Mouse (Mus musculus) heart, adult 11 months (tissue): Measurements from ENCODE around the gene BC051142.
A peak's percentile ranks its signal among the peaks of the same experiment; 100 is the strongest.

Source experiments
- DNase-seq: peaks from one replicate; pipeline ENCODE4 v3.0.0; 2022

The BC051142 gene

DNA sequence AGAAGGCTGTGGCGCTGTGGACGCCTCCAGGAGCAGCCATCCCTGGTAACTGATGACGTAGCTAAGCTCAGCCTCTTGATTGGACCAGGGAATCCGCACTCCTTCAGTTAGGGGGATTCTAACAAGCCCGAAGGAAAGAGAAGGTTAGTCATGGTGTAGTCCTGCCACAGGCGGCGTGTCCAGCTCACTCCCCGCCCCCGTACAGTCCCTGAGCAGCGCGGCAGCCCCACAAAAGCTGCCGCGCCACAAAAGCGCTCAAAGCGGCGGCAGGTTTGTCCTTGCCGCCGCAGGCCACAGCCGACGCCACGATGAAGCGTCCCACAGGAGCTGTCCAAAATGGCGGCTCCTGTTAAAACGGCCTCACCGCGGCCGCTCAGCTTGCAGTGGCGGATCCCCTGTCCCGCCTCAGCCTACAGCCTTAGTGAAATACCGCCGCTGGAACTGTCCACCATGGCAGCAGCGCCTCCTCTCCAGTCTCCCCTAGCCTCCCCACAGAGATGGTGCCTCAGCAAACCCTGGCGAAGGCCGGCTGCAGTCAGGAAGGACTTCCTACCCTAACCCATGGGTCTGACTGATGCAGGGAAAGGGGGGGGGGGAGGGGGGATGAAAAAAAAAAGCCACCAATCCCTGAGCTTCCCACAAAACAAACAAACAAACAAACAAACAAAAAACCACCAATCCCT is at the start of gene BC051142:
BC051142 (plus strand) TSS at position 110 of the 683 bp plus-strand sequence.
- DNase-seq: peak; percentile 99

DNA sequence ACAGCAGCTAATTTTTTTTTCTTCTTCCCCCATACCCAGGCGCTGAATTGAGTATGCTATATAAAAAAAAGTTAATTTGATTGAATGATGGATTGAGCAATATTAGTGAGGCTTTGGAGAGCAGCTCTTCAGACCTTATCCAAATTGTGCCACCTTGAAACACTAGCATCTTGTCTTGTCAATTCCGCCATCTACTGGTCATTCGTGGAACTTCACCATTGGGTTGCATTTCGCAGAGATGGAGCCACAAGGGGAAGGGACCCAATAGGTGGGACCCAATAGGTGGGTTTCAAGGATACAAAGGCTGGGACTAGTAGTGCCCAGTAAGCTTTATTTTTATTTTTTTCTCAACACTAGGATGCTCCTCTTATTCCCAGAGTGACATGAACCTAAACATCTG is 49.2 kb upstream of the BC051142 start:
- DNase-seq: peak; percentile 93

DNA sequence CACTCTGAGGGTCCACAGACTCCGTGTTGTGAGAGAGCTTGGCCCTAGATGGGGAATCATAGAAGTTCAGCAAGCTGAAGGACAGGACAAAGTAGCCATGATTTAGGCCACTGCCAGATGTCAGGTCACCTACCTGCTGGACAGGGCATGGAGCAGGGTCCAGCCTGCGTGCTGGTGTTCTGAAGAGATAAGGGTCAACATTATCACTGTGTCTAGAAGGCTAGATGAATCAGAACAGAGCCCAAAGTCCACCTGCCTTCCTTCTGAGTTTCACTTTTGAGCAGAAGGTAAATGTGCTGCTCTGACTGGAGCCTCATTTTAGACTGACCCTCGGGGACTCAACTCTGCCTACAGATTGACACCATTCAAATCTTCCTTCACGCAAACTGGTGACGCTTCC is 44.1 kb upstream of the BC051142 start, which contains the start of gene Btnl2:
Btnl2 (plus strand) TSS at position 284 of the 400 bp plus-strand sequence.
- no peak for DNase-seq

DNA sequence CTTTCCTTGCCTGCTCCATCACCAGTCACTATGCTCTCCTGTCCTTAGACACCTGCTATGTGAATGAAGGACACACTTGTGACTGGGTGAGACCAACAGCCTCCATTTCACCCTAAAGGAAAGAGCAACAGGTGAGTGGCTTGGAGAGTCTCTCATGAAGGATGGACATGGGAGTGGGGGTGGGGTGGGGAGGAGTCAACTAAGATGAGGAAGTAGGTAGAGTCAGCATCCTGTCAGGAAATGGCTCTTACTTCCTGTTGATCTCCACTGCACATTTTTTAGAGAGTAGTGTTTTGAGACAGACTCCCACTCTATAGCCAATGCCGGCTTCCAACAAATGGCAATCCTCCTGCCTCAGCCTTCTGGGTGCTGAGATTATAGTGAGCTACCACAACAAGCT is 43.7 kb upstream of the BC051142 start:
- peak; percentile 93 for DNase-seq

DNA sequence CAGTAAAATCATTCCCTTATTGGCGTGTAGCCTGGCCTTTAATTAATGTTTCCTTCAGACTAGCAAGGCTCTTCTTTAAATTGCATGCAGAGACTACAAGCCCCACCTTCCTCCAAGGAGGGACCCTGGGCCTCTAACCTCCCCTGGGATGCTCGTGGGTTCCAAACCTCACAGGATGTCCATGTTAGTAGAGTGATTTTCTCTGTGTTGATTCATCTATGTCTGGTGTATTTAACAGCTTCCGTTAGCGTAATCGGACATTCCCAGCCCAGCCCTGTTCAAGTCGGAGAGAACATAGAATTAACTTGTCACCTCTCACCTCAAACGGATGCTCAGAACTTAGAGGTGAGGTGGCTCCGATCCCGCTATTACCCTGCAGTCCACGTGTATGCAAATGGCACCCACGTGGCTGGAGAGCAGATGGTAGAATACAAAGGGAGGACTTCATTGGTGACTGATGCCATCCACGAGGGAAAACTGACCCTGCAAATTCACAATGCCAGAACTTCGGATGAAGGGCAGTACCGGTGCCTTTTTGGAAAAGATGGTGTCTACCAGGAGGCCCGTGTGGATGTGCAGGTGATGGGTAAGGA is 35.6 kb upstream of the BC051142 start:
- DNase-seq: peak; percentile 88

DNA sequence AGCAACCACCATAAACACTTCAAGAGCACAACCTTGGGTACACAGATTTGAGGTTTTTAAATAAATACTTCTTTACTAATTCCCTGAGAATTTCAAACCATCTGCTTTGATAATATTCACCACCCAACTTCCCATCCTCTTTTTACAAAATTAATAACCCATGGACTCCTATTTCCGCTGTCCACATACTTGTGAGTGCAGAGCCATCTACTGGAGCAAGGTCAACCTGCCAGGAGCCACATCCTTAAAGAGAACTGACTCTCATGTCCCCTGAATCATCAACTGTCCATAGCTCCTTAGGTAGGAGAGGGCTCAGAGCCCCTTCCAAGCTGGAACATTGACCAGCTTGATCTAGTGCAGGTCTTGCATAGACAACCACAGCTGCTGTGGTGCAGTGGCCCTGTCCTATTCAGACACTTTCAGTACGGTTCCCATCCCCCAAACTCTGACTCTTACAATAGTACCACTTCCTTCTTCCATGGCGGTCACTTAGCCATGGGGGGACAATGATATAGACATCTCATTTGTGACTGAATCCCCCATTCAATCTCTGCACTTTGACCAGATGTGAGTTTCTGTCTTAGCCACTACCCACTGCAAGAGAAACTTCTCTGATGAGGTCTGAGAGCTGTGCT is 34.8 kb upstream of the BC051142 start:
- DNase-seq: peak; percentile 86

DNA sequence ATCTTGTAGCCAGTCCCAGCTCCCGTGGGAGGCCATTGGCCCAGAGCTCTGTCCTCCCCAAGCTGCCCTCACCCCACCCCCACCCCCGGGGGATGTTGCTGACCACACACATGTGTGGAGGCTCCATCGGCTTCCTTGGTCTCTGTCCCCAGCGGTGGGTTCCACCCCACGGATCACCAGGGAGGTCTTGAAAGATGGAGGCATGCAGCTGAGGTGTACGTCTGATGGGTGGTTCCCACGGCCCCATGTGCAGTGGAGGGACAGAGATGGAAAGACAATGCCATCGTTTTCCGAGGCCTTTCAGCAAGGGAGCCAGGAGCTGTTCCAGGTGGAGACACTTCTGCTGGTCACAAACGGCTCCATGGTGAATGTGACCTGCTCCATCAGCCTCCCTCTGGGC is 33.6 kb upstream of the BC051142 start:
- DNase-seq: peak; percentile 93

DNA sequence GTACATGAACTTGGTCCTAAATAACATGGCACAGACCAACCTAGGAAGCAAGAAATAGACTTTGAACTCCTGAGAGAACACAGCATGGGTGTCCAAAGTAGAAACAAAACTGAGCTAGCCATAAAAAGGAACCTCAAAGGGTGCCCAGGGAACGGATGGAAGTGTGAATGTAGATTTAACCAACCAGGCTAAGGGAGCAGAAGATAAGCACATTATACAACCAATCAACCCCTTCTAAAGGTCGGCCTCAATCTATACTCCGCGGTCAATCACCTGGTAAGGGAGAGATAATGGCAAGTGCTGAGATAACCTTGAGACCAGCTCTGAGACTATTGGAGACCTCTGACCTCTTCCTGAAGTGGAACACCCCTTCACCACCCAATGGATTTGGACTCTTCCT is 28.1 kb upstream of the BC051142 start:
- no peak for DNase-seq

DNA sequence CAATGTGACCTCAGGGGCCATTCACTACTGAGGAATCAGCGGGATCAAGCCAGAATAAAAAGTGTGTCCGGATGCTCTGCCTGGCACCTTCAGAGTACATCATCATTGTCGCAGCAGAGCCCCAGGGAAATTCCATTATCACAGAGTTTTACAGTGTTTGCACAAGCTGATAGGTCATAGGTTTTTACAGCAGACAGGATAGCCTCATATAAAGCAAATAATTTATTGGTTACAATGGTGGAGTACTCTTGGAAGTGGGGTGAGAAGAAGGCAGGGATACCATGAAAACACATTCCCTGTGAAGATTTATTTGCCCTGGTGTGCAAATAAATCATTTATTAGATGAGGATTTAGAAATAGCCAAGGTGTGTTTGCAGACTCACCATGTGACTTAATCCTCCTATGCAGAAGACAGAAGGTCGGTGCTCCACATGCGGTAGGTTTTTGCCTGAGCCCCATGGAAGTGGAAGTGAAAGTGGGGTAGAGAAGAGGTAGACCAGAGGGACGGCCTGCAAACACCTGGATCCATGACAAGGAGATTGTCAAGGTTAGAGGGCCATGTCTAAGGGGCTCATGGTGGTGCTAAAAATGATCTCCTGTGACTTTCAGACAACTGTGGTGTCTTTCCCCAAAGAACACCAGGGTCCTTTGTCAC is 25.4 kb upstream of the BC051142 start:
- DNase-seq: peak; percentile 45

DNA sequence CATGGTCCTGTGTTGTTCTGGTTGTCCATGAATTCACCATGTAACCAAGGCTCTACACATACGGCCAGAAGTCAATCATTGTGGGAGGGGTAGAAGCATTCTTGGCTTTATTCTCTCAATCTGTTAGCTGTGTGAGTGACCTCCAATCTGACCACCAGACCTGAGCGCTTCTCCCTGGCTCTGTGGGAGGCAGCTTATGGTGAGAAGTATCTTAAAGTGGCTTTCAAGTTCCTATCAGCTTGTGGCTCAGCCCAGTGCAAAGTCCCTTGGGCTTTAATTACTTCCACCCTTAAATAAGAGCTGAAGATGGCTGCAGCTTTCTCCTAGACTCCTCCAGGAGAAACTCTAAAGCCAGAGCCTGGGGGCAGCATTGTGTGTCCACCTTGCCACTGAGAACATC is 21.8 kb upstream of the BC051142 start, which contains the start of gene Btnl1:
Btnl1 (plus strand) TSS at position 286 of the 400 bp plus-strand sequence.
- peak; percentile 64 for DNase-seq

DNA sequence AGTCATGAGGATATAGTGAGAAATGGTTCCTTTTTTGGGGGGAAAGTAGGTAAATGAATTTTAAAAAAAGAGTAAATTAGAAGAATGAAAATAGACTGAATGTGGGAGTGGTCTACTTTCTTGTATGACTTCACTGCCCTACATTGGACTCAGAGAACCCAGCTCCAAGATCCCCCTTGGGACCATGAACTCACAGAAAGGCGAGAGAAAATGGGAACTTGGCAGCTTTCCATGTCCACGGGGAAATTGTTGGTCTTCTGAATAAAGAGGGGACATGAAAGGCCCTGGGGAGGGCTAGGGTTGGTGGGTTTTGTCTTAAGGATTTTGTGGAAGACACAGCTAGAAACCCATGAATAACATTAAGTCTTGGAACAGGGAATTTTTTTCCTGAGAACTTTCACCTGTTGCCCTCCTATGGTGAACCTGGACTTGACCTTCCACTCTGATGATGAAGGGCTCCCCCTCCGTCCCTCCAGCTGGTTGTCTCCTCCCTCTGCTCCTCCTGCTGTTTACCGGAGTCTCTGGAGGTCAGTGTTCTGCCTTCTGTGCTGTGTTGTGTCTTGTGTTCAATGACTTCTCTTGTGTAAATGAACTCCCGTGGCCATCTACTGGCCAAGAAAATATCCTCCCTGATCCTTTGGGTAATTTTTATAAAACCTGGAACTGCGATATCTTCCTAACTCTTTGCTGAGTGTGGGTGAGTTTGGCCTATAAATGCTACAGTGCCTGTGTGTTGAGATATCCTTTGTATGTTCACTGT is 21.0 kb upstream of the BC051142 start:
- DNase-seq: peak; percentile 89

DNA sequence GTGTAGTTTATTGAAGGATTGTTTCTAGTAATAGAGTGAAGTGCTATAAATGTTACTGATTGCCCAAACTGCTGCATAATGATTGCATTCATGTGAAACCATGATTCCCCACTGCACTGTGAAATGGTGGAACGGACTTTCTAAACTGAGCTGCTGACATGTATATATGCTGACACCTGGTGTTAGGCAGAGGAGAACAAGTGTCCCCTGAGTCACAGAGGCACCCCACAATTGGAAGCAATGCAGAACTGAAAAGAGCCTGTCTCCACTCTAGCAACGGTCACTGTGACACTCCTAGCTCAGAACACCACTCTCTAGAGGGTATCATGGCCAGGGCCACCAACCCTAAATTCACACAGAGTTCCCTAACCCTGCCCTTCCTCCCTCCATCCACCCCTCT is 19.9 kb upstream of the BC051142 start:
- peak; percentile 68 for DNase-seq

DNA sequence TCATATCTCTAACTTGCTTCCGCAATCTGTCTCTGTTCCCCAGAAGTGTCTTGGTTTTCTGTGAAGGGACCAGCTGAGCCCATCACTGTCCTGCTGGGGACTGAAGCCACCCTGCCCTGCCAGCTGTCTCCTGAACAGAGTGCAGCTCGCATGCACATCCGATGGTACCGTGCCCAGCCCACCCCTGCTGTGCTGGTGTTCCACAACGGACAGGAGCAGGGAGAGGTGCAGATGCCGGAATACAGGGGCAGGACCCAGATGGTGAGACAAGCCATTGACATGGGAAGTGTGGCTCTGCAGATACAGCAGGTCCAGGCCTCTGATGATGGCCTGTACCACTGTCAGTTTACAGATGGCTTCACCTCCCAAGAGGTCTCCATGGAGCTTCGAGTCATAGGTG is 19.2 kb upstream of the BC051142 start:
- peak; percentile 70 for DNase-seq

DNA sequence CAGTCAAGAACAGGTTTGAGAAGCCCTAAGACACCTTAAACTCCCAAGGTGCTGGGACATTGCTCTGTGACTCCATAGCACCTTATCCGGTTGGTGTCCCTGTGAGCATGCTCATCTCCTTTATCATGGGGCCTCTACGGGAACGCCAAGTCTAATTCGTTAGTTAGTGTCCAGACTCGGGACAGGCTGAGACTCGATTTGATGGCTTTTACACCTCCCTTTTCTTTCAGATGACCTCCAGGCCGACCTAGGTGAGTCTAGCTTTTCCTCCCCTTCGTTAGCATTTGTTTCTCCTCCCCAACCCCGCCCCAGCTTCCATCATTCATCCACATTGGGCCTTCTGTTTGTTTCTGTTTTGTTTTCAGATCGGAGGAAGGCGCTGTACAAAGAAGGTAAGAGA is 16.7 kb upstream of the BC051142 start:
- peak; percentile 84 for DNase-seq

DNA sequence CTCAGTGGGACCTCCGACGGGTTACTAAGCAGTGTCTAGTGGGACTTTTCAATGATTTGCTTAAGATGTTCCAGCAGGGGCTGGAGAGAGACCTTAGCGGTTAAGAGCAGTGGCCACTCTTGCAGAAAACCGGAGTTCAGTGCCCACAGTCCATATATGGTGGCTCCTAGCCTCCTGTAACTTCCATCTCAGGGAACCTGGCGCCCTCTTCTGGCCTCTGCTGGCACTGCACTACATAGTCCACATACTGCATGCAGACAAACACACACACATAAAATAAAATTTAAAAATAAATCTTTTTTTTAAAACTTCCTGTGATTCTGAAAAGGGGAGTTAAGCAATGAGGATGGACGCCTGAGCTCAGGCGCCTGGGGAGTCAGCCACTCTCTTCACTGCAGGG is 15.4 kb upstream of the BC051142 start:
- peak; percentile 70 for DNase-seq

DNA sequence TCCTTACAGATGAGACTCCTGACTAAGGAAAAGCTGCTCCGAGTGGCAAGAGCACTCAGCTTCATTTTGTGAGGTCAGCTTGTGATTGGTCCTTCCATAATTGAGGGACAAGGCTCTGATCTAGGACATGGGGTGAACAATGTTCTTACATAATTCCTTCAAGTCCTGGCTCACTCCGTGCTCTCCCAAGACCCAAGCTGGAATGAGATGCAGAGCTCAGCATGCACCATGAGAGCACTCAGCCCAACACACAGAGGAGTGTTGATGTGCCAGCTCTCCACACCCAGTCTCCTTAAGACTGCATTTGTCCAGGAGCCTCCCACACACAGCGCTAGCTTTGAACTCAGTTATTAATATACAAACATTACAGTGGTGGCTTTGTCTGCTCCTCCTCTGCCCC is 13.9 kb upstream of the BC051142 start:
- peak; percentile 86 for DNase-seq

DNA sequence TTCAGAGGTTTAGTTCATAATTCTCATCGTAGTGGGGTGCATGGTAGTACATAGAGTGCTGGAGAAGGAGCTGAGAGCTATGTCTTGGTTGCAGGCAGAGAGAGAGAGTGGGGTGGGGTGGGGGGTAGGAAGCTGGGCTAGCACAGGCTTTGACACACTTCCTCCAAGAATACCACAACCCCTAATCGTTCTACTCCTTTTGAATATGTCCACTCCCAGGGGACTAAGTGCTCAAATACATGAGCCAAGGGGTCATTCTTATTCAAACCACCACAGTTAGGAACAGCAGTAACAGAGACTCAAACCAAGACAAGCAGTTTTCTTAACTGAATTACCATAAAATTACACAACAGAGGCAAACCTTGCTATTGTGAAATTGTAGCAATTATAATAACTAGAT is 12.0 kb upstream of the BC051142 start:
- DNase-seq: peak; percentile 18

DNA sequence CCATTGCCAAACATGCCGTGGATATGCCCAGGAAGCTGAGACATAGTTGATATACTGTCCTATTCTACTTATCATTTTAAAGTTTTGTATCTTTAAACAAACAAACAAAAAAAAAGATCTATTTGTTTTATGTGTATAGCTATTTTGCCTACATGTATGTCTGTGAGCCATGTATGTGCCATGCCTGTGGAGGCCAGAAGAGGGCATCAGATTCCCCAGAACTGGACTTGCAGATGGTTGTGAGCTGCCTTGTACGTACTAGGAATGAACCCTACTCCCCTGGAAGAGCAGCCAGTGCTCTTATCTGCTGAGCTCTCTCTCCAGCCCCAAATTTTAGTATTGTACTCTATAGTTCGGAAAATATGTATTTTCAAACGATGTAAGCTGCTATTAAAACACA is 10.1 kb upstream of the BC051142 start:
- DNase-seq: peak; percentile 86

DNA sequence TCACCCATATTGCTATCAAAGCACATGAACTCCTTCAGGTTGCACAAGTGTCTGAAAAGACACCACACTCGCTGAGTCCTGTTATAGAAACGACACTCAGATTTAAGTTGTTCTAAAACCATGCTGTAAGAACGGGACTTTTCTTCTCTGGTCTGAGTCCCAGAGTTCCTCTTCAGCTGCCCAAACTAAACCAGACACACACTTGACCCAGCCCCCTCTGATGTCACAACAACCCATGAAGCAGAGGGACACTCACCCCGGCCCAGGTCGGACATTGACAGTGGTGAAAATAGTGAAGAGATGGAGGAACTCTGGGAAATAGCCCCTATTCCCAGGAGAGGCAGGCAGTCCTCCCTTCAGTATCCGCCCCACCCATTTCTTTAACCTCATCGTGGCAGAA is 7.1 kb upstream of the BC051142 start:
- DNase-seq: peak; percentile 85

DNA sequence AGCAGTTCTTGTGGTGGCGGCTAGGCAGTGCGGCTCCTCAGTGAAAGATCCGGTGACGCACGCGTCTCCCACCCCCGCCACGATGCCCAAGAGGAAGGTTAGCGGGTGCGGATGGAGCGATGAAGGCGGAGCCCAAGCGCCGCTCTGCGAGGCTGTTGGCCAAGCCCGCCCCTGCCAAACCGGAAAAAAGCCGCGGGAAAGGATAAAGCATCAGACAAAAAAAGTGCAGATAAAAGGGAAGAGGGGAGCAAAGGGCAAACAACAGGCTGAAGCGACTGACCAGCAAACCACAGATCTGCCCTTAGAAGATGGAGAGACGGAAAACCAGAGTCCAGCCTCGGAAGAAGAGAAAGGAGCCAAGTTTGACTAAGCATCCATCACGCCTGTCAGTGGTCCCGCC is 6.3 kb upstream of the BC051142 start:
- peak; percentile 94 for DNase-seq

DNA sequence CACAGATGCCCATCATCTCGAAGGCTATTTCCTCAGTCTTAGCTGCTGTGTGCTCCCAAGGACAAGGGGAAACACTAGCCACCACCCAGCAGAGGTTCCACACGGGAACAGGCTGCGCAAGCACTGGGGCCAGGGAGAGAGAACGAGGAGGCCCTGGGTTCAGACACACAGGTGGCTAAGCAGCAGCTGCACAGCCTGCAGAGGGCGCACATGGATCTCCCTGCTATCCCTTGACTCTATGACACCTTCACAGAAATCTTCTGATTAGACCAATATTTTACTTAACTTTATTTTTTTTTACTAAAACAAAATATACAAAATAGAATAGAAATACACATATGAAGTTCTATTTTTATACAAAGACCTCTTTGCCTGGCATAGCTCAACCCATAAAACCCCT is 1.3 kb upstream of the BC051142 start:
- DNase-seq: peak; percentile 83

DNA sequence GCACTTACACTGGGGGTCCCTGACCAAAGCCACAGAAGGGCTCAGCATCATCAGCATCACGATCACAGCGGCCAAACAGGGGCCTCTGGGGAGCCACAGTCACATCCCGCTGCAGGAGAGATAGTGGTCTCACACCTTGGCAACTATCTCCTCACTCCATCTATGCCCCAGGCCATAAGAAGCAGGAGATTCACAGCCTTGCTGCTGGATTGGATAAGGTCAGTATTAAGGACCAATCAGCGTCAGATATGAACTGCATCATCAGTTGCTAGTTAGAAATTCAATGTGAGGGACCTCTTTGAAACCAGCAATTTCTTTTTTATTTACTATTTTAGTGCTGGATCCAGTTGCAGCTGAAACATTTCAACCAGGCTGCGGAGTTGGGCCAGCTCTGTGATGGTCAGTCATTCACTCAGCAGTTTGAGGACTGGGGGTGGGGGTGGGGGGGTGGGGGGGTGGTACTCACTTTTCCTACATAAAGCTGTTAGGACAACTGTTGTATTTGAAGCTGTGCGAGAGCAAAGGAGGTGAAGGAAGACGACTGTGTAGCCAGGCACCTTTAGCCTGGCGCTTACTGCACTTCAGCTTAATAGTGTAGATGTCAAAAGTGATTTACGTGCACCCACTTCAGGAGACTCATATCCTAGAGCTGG is 436 bp upstream of the BC051142 start:
- peak; percentile 96 for DNase-seq

DNA sequence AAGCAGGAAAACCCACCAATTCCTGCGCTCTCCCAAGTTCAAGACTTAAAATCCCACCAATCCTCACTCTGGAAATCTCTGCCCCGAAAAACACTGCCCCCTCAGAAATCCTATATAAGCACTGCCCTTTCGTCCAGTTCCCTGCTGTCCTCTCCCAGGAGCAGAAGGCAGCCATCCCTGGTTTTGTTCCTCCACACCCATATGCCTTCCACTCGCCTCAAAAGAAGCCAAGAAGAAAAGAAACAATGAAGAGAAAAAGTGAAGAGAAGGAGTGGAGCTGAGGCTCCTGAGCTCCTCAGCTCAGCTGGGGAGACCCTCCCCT is 735 bp downstream of the BC051142 start:
- DNase-seq: peak; percentile 81
